Mouse (Mus musculus) spleen, adult 2 months (tissue): ENCODE results near the gene Mrtfb. TPM values are rescaled to one million over a fixed set of nuclear protein-coding genes. Genes with fewer than 3 reads are reported as not detected.

Source experiments
- DNase-seq, 2 experiments: peaks; one replicate each; pipeline versions ENCODE4 v3.0.0 to v3.0.0-alpha.2; 2012 to 2021; ENCODE audit warnings: low spot score in 2 of 2, low read depth in 1 of 2
- H3K27ac ChIP-seq: fragments of 200-500 bp; 2 replicates; pipeline ENCODE4 v1.5.1; 2012; ENCODE audit warnings: low read length, inconsistent platforms; ENCODE audit not compliant: insufficient read depth
- H3K27me3 ChIP-seq: fragments of 200-500 bp; 2 replicates; pipeline ENCODE4 v1.6.1; 2012; ENCODE audit warnings: mild to moderate bottlenecking, moderate library complexity, low read length, inconsistent platforms; ENCODE audit not compliant: control insufficient read depth, insufficient read depth
- H3K36me3 ChIP-seq: fragments of 200-500 bp; 2 replicates; pipeline ENCODE4 v1.6.1; 2012; ENCODE audit warnings: mild to moderate bottlenecking, low read length, inconsistent platforms; ENCODE audit not compliant: control insufficient read depth, insufficient read depth
- H3K4me1 ChIP-seq: fragments of 200-500 bp; 2 replicates; pipeline ENCODE4 v1.6.1; 2011; ENCODE audit warnings: inconsistent platforms; ENCODE audit not compliant: control insufficient read depth, insufficient read depth, insufficient read length
- H3K4me3 ChIP-seq: fragments of 200-500 bp; 2 replicates; pipeline ENCODE4 v1.5.1; 2011; ENCODE audit warnings: mild to moderate bottlenecking, inconsistent platforms; ENCODE audit not compliant: insufficient read depth, insufficient read length; ENCODE audit errors: extremely low read depth
- CTCF ChIP-seq: fragments of 200-500 bp; IDR thresholded peaks from 2 replicates; pipeline ENCODE4 v1.5.1; 2011; ENCODE audit warnings: mild to moderate bottlenecking, inconsistent platforms; ENCODE audit not compliant: insufficient read depth, insufficient read length, insufficient replicate concordance; ENCODE audit errors: extremely low read depth
- POLR2A ChIP-seq: fragments of 200-500 bp; IDR thresholded peaks from 2 replicates; pipeline ENCODE4 v1.6.1; 2011; ENCODE audit warnings: low read depth, low read length, inconsistent platforms
- WGBS: fragments of 180-500 bp; shearing (Covaris S2); methylation state at CpG from one replicate; pipeline ENCODE4 v1.1.7; 2018; 5-methylcytosine and 5-hydroxymethylcytosine counted together
- polyA plus RNA-seq: library from polyadenylated mRNA; depleted of rRNA; stranded (reverse); fragments of >200 nt; gene quantifications from 2 replicates; pipeline ENCODE4 v1.2.3, GENCODE M21; 2012

The Mrtfb gene
- polyA plus RNA-seq, 1 experiment: 4.5 TPM

DNA sequence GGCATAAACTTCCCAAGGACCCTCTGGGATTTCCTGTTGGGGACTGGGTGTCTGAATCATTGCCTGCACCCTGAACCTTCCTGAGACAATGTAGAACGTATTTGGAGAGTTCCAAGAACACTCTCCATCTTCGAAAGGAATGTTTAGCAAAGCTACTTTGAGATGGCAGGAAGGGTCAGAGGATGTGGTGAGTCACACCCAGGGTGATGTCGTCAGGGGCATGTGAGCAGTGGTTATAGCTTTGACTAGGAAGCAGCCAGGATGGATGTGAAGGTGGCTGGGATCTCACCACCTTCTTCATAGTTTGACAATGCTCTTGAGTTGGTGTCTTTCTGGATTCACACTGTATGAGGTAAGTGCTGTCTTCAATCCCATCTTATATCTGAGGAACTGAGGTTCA lies 9.4 kb upstream of the Mrtfb start:
- no peak for DNase-seq
- Histone ChIP-seq H3K4me3 (no peak overlapping the region), H3K4me1 (no peaks in the 10 kb centered on the region), H3K27ac (no peak overlapping the region), H3K36me3 (no peaks in the 10 kb centered on the region), H3K27me3 (no peaks in the 10 kb centered on the region)
- TF ChIP-seq POLR2A (no peak), CTCF (no peak)
- WGBS: 55% methylated on average over 3 of the region's 3 CpGs

DNA sequence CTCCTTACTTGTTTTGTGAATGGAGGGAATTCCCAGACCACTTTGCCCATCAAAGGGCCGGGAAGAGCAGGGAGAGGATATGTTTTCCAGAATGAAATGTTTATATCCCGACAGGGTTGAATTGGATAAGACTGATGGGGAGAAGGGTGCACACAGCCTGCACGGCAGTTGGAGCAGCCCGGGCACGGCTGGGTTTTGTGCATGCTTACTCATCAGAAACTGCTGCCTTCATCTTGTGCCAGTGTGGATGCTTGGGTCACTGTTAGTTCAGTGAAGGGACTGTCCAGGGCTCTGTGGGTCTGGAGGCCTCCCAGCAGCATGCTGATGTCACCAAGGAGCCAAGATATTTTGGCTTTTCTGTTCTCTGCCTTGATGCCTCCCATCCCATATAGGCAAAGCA lies 6.2 kb upstream of the Mrtfb start:
- no peak overlapping the region for H3K4me3 ChIP-seq
- no peak for DNase-seq
- H3K27me3 ChIP-seq: no peaks in the 10 kb centered on the region
- H3K36me3 ChIP-seq: no peaks in the 10 kb centered on the region
- H3K27ac ChIP-seq: no peak overlapping the region
- H3K4me1 ChIP-seq: no peaks in the 10 kb centered on the region
- no peak for TF ChIP-seq CTCF
- no peak for TF ChIP-seq POLR2A
- WGBS: 74% methylated on average over 5 of the region's 5 CpGs

DNA sequence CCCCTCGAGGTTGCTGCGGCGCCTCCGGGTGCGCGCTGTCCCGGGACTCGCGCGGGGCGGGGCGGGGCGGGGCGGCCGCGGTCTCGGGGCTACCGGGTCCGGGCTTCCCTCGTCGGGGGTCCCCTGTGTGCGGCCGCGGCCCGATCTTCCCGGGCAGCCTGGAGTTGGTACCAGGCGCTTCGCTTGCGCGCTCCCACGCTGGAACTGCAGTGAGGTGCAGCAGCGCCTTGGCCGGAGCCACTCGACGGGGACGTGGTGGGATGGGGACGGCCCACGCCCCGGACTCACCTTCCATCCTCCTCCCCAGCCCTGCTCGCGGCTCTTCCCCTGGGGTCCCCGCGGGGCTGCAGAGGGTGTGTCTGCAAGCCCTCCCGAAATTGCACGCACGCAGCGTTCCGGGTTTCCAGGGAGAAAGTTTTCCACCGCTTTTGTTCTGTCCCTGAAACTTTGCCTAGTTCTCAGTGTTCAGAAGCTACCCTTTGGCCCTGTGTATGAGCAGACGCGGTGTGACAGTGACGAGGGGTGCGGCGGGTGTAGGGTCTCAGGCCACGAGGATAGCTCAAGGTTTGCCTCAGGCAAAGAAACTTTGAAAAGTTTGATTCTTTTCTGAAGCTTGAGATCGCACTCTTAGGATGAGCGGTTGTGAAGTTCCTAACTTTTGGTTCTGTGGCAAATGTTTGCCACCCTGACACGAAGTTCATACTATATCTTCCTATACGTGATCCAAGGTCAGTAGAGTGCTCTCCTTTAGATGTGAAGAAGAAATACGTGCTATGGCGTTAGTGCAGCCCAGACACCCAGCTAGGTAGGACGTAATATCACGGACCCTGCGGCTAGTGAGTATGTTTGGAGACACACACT lies 616 bp downstream of the Mrtfb start:
- TF ChIP-seq CTCF (no peak), POLR2A (no peak)
- peaks cover 5% of the 10 kb centered on the region; the same call in 1 of the 2 replicates for H3K4me1 ChIP-seq

DNA sequence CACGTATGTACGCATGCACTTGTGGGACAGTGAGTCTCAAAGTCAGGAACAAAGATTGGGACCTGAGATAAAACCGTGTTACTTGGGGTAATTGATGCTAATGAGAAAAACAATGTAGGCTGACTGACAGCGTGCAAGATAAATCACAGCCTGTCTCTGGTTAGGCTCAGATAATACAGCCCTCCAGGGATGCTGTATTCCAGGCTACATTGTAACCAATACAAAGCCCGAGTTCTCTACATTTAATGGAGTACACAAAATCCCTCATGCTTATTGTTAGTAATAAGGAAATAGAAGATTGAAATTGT lies 1.2 kb downstream of the Mrtfb start:
- Histone ChIP-seq H3K27ac (no peak overlapping the region), H3K27me3 (no peaks in the 10 kb centered on the region), H3K4me1 (peaks cover 5% of the 10 kb centered on the region; the same call in 1 of the 2 replicates), H3K4me3 (no peak overlapping the region), H3K36me3 (no peaks in the 10 kb centered on the region)
- TF ChIP-seq POLR2A: no peak
- no peak for DNase-seq
- 66% methylated on average over 5 of the region's 5 CpGs for WGBS

More for the DNA sequence above, 616 bp downstream of the Mrtfb start:
- WGBS: 13% methylated on average over 41 of the region's 64 CpGs
- Histone ChIP-seq H3K27me3 (no peaks in the 10 kb centered on the region), H3K4me3 (peak overlapping the region; percentile 94), H3K36me3 (no peaks in the 10 kb centered on the region), H3K27ac (peak overlapping the region; percentile 59)
- DNase-seq: peak in 1 of 2 experiments; percentile 35

DNA sequence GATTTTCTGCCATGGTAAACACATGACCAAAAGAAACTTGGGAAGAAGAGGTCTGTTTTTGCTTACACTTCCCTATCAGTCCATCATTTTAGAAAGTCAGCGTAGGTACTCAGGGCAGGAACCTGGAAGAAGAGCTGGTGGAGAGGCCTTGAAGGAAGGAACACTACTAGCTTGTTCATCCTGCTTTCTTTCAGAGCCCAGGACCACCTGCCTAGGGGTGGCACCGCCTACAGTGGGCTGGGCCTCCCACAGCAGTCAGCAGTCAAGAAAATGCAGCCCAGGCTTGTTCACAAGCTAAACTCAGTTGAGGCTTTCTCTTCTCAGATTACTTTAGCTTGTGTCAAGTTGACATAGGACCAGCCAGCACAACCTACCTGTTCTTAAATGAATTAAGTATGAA lies 2.7 kb downstream of the Mrtfb start:
- Histone ChIP-seq H3K27ac (no peak overlapping the region), H3K27me3 (no peaks in the 10 kb centered on the region), H3K36me3 (no peaks in the 10 kb centered on the region), H3K4me3 (no peak overlapping the region), H3K4me1 (peaks cover 5% of the 10 kb centered on the region; the same call in 1 of the 2 replicates)
- DNase-seq: no peak
- TF ChIP-seq CTCF (no peak), POLR2A (no peak)
- 93% methylated on average over 2 of the region's 2 CpGs for WGBS

DNA sequence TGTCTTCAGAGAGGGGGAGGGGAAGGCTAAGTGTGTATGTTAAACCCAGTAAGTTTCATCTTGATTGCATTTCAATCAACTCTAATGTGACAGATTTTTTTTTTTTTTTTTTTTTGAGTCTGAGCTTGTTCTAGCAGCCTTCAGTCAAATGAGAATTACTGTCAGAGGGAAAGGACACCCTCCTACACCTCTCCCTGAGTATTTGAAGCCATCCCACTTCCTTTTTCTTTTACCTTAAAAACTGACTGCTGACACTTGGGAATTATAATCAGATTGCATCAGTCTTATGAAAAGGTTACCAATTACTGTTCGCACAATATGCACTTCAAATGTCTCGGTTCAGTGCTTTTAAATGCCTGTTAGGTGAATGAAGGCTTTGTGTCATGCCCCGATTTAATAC lies 10.0 kb downstream of the Mrtfb start:
- H3K4me1 ChIP-seq: no peaks in the 10 kb centered on the region
- H3K27me3 ChIP-seq: no peaks in the 10 kb centered on the region
- H3K27ac ChIP-seq: no peak overlapping the region
- WGBS: 93% methylated on average over 3 of the region's 3 CpGs
- no peak for DNase-seq
- H3K4me3 ChIP-seq: no peak overlapping the region
- H3K36me3 ChIP-seq: peaks cover 3% of the 10 kb centered on the region; the same call in 1 of the 2 replicates
- TF ChIP-seq CTCF (no peak), POLR2A (no peak)

DNA sequence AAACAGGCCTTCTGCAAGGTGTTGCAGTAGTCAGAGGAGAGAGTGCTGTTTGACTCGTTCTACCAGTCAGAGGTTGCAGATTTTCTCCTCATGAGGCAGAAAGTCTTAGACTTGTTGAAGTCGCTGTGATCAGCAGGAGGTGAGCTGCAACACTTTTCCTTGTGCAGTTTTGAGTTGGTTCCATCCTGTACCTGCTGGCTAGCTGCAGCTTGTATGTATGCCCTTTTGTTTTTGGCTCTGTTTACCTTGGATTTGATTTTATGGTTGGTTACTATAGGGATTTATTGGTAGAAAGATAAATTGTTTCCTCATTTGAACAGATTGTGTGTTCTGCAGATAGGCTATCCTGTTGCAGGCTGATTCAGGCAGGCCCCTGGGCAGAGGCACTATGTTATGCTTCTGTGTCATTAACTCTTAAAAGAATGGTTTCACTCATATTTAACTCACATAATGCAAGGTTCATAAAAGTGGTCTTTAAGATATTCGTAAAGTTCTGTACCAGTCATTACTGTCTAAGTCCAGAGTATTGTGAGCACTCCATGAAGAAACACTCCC lies 11.1 kb downstream of the Mrtfb start:
- WGBS: 88% methylated on average over 3 of the region's 3 CpGs
- Histone ChIP-seq H3K36me3 (peaks cover 3% of the 10 kb centered on the region; the same call in 1 of the 2 replicates), H3K27ac (no peak overlapping the region)

More for the DNA sequence above, 11.1 kb downstream of the Mrtfb start:
- TF ChIP-seq POLR2A: no peak
- TF ChIP-seq CTCF: no peak
- no peak for DNase-seq
- Histone ChIP-seq H3K4me3 (no peak overlapping the region), H3K4me1 (no peaks in the 10 kb centered on the region), H3K27me3 (no peaks in the 10 kb centered on the region)
